ENCODE assay signal across 1 mouse cellular context in the genomic region with DNA sequence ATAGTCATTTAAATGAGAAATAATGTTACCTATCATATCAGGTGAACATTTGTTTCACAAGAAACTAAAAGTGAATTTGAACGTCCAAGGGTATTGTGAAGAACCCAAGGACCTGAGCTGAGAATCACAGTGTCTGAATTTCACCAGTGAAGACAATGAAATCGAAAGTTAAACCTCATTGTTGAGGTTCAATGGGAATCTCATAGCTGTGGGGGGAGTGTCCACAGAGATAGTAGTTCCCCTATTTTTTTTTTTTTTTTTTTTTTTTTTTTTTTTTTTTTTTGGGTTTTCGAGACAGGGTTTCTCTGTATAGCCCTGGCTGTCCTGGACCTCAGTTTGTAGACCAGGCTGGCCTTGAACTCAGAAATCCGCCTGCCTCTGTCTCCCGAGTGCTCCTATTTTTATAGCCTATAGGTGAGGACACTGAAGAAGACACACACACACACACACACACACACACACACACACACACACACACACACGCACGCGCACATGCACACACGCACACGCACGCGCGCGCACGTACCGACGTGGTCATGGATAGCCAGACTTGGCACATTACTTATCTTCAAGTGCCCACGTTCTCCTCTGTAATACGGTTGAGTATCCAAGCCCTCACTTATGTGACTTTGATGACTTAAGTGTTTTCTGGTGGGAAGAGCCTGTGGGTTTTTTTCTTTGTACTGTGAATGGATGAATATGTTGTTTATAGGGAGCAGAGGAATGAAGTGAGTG.
TF ChIP-seq lines count a peak whose summit lies in the region.

No protein-coding gene starts in this region.

TF ChIP-seq in CH12.LX, 34 proteins besides CTCF, POLR2A, EP300 and RAD21:
- TF ChIP-seq ETS1 (conservative IDR thresholded peaks at IDR 0.05; ENCODE audit: low read depth, low read length) = no peak
- no peak for TF ChIP-seq MAFK (IDR thresholded peaks at IDR 0.05; ENCODE audit: insufficient replicate concordance, low read length)
- TF ChIP-seq BHLHE40 (IDR thresholded peaks at IDR 0.05; ENCODE audit: low read depth, low read length) = no peak
- no peak for TF ChIP-seq E2F4 (IDR thresholded peaks at IDR 0.05; ENCODE audit: insufficient replicate concordance, low read depth, low read length)
- no peak for TF ChIP-seq JUN (IDR thresholded peaks at IDR 0.05; ENCODE audit: insufficient read depth, low read depth, low read length)
- TF ChIP-seq POLR2AphosphoS2 (IDR thresholded peaks at IDR 0.05; ENCODE audit: low read depth, low read length) = no peak
- peak; percentile 70 for TF ChIP-seq ZNF384 (IDR thresholded peaks at IDR 0.05; ENCODE audit: low read depth, low read length)
- TF ChIP-seq CHD1 (IDR thresholded peaks at IDR 0.05; ENCODE audit: low read depth, low read length) = no peak
TF ChIP-seq in CH12.LX: peak in this region for 1.
